Mouse (Mus musculus) embryo, embryonic 11.5 days (tissue): Measurements from ENCODE around the gene Kcnk3.

Experiments
- DNase-seq: peaks from one replicate; pipeline ENCODE4 v3.0.0-alpha.2; 2012; ENCODE audit warnings: low read depth, low spot score

Gene Kcnk3

DNA sequence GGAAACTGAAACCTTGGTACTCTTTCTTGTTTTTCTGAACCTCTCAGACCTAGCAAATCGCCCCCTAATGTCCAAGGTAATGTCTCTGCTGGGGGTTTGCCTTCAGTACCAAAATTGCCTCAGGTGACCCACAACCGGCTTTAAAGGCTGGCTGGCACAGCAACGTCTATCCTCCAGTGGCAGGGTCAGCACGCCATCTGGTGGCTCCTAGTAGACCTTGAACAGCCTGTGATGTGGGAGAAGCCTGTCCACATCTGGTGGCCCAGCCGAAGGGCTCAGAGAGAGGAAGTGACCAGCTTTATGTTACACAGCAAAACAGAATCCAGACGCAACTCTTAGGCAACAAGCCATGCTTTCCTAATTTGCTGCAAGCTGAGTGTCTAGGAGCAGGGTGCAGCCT, 50.1 kb downstream of the Kcnk3 start:
- no peak for DNase-seq

DNA sequence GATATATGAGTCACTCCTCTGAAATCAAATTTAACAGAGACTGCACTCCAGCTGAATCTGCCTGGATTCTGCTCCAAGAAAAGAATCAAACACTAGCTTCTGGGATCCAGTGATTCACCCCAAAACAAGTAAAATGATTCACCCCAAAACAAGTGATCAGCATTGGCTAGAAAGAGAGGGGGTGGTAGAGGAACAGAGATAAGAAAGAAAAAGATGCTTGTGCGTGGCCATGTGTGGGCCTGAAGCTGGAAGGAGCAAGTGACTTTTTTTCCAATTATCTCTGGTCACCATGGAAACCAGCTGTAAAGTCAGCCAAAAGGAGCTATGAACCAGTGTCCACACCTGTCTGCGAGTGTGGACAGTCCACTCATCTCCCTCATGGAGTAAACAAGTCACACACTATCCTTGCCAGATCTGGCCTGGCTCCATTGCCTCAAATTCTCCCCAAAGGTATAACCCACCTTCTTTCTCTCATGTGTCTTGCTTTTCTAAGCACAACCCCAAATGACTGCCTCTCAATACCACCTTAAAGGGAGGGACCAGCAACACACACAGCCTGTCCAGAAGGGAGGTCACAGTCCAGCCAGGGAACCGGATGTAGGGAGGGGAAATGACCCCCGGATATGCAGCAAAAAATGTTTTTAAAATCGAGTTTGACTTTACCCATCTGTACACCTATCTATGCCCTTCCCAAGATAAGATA, 55.7 kb downstream of the Kcnk3 start:
- DNase-seq, result no peak

- DNase-seq, result no peak
Observed at GRCm38 (mm10) chr5:30646036-30646435, 58.1 kb downstream of the Kcnk3 start.

DNA sequence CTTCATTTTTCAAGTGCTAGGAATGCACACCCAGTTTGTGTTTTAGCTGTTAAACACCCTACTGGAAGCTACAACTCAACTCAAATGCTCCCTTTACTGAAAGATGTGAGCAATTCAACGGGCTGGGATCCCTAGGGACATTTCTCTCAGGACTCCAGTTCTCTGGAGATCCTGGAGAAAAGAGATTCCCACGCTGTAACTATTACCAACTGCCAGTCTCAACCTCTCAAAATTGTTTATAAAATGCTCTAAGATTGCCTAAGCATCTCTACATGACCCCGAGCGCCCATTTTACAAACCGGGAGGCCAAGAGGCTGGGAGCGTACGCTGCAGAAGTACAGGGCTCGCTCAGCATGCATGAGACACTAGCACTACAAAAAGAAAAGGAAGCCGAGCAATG, 59.4 kb downstream of the Kcnk3 start:
- no peak for DNase-seq

DNA sequence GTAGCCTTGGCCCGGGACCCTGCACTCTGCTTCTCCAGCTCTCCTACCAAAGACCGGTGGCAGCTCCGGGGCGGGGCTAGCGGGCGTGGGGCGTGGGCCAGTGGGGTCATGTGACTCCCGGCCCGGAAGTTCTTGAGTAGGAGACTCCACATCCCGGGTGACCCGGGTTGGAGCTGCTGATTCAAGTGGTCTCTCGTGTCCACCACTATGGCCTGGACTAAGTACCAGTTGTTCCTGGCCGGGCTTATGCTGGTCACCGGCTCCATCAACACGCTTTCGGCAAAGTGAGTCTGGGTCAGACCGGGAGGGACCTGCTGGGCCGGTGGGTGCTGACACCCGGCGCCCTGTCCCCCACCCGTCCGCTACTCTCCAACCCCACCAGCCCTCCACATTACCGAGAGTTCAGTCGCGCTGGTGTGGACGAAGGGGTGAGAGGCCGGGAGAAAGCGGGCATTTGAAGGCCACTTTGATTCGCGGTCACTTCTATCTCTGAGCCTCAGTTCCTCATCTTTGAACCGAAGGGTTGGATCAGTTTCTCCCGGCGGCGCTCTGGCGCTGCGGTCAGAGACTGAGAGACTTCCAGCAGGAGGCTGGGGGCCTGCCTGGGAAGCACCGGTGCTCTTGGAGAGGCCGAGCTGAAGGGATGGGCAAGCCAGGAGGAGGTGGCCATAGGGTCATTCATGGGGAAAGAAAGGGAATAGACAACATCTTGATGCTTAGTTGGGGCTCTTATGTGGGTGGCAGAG, 60.0 kb downstream of the Kcnk3 start, which contains the start of gene Slc35f6:
Slc35f6 (plus strand) TSS at position 119 of the 746 bp plus-strand sequence.
- peak; percentile 69 for DNase-seq

- DNase-seq, result no peak
Observed at GRCm38 (mm10) chr5:30649558-30649957, 61.6 kb downstream of the Kcnk3 start.

GRCm38 (mm10) chr5:30650756-30651155, 62.8 kb downstream of the Kcnk3 start:
- DNase-seq, result no peak

GRCm38 (mm10) chr5:30651554-30651953, 63.6 kb downstream of the Kcnk3 start:
- DNase-seq, result no peak

DNA sequence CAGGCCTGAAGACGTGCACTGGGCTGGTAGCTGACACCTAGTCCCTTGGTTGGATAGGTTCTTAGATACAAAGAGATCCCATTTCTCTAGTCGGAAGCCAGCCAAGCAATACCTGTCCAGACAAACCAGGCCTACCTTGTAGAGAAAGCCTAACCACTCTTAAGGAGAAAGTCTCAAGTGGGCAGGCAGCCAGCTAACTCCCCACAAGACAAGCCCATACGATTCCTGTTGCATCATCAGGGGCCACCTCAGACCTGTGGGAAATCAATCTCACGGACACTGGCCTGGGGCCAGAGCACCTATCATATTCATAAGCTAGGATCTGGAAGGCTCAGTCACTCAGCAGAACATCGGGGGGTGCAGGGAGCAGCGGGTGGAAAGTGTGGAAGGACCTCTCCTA, 65.3 kb downstream of the Kcnk3 start:
- no peak for DNase-seq

DNA sequence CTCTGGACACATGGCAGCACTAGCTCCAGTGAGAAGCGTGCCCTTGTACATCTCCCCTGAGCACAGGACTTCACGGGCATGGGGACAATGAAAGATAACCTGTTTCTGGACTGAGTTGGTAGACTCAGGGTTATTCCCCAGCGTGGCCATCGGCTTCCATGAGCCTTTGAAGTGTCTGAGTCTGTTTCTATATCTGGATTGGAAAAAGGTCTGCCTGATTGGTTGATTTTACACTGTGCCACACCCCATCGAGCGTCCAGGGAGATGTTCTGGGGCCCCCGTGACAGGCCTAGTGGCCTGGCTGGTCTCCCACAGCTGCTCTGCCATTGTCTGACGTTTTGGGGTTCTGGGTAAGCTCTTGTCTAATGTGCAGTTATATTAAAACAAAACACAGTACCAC, 67.1 kb downstream of the Kcnk3 start:
- no peak for DNase-seq

GRCm38 (mm10) chr5:30655526-30656195, 67.7 kb downstream of the Kcnk3 start:
- no peak for DNase-seq

- no peak for DNase-seq
Observed at GRCm38 (mm10) chr5:30659042-30659441, 71.1 kb downstream of the Kcnk3 start.

GRCm38 (mm10) chr5:30660278-30660677, 72.3 kb downstream of the Kcnk3 start:
- no peak for DNase-seq

- DNase-seq, result no peak
Observed at GRCm38 (mm10) chr5:30660813-30661212, 72.8 kb downstream of the Kcnk3 start.

DNA sequence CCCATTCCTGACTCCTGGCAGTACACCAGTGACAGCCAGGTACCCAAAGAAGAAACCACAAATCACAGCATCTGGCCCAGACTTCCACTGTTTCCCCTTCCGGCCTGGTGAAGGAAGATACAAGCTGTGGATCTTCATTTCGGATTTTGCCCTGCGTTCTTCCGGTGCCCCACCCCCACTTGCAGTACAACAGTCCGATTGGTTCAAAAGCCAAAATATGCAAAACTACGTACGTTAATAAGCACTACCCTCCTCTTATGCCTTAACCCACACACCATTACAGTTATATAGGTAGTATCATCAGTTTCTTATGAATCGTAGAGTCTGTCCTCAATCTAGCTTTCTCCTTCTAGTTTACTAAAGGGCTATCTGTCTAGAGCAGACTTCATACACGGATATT, 77.4 kb downstream of the Kcnk3 start:
- DNase-seq, result no peak

DNA sequence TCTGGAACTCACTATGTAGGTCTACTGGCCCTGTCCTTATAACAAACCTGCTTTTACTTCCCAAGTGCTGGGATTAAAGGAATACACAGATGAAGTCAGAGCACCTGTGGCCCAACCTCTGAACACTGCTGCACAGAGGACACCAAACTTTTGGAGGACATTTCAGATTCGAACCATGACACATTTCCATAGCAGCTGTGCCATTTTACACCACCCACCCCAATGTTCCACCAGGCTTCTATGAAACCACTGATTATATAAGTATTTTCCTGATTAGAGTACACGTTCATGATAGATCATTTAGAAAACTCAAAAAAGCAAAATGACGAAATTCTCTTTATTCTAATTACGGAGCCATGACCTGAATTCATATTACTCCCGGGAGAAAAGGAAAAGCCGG, 78.0 kb downstream of the Kcnk3 start:
- no peak for DNase-seq

DNA sequence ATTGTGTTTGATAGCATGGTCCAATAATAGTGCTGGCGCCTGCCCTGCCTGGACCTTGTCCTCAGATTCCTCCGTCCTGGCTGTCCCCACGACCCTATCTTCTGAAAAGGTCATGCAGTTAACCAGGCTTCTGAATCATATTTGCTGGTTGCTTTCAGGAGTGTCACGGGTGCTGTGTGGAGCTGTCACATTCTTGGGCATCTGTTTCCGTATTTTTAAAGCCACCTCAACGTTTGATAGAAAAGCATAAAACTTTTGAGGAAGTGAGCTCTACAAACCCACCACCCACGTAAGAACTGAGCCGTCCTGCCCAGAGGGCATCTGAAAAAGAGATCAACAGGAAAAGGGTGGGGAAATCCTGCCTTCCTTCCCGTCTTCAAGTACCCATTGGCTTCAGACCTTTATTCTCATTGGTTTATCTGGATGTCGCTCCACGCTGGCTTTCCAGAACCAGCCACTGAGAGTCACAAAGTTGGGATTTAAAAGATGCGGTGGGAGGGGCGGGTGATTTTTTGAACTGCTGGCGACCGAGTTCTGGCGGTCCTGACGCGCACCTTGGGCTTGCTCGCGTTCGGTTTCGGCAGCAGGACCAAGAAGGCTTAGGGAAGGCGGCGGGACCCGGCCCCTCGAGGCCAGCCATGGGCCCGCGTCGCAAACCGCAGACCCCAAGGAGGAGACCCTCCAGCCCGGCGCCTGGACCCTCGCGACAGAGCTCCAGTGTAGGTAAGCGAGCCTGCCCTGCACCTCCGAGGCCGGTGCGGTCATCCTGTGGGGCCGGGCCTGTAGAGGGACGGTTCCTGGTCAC, 78.6 kb downstream of the Kcnk3 start, which contains the start of gene Cenpa:
Cenpa (plus strand) TSS at position 387 of the 805 bp plus-strand sequence.
- peak; percentile 88 for DNase-seq

DNA sequence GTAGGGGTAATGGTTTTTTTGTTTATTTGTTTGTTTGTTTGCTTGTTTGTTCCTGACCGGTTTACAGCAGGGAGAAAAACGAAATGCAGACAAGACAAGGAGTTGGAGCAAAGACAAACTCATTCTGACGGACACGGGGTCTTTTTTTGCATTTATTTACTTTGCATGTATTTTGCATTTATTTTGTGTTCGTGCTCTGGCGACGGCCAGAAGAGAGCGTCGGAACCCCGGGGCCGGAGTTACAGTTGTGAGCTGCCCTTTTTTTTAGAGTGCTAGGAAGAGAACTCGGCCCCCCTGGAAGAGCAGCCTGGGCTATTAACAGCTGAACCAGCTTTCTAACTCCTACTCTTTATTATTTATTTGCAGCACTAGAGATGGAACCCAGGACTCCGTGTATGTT, 79.2 kb downstream of the Kcnk3 start:
- DNase-seq, result no peak

GRCm38 (mm10) chr5:30667686-30668085, 79.7 kb downstream of the Kcnk3 start:
- no peak for DNase-seq

- no peak for DNase-seq
Observed at GRCm38 (mm10) chr5:30668637-30669495, 80.9 kb downstream of the Kcnk3 start.

DNA sequence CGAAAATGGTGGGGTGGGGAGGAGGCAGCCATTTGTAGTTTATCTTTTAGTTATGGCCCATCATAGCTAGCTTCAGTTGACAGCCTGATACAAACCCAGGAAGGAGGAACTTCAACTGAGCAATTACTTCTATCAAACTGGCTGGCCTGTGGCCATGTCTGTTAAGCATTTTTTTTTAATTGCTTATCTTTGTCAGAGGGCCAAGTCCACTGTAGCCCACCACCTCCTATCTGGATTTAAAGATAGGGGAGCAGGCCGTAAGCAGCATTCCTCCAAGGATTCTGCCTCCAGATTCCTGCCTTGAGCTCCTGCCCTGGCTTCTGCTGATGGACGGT, 81.5 kb downstream of the Kcnk3 start:
- DNase-seq, result no peak
